Mouse (Mus musculus): Measurements from ENCODE around the gene Tsen15.
"Not testable (repeated sequence)": the region's sequence is repeated elsewhere in the genome, so short reads cannot be mapped to it uniquely, and the experiment has no call there.

The Tsen15 gene

DNA sequence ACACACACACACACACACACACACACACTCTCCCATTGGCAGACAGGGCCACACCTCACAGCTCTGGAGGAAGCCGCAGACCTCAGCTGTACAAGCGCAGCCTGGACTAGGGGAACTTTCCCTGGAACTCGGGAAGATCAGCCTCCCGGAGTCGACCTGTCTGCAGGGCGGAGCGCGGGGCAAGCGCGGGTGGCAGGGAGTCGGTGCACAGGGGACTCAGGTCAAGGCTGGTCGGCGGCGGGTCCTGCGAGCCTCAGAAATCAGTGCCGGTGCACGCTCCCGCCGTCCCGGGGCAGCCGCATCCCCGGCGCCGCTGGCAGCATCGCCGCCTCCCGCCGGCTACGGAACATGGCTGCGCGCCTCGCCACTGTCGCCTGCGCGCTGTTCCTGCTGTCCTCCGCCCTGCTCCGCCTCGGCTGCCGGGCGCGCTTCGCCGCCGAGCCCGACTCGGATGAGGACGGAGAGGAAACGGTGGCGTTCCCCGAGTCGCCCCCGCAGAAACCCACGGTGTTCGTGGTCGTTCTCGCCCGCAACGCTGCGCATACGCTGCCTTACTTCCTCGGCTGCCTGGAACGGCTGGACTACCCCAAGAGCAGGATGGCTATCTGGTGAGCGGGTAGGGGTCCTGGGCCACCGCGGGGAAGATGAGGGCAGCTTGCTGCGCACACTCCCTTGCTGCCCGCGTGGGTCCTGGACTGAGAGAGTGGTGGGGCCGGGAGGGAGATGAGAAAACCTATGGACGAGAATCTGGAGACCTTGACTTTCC lies 13.5 kb upstream of the Tsen15 start, which contains the start of gene Colgalt2:
Colgalt2 (plus strand) TSS at position 41 of the 766 bp plus-strand sequence.
- H3K4me3 ChIP-seq (replicated peaks; ENCODE audit: low read length), result peak within 1 kb of the TSS; percentile 81
- H3K9me3 ChIP-seq (ENCODE audit: low read length), result peaks cover 10% of the 10 kb centered on the region
- TF ChIP-seq CTCF (conservative IDR thresholded peaks at IDR 0.05; ENCODE audit: low read length), result no peak
- no peak for TF ChIP-seq NANOG (IDR thresholded peaks at IDR 0.05; ENCODE audit: borderline replicate concordance, low read length)
- TF ChIP-seq POU5F1 (IDR thresholded peaks at IDR 0.05; ENCODE audit: borderline replicate concordance, low read length), result no peak
- no peaks in the 10 kb centered on the region for H3K36me3 ChIP-seq (ENCODE audit: insufficient read depth, low read length)
- H3K27me3 ChIP-seq (ENCODE audit: insufficient read depth, low read length), result peaks cover 47% of the 10 kb centered on the region
- peaks cover 6% of the 10 kb centered on the region for H3K4me1 ChIP-seq (replicated peaks; ENCODE audit: low read depth, low read length)

DNA sequence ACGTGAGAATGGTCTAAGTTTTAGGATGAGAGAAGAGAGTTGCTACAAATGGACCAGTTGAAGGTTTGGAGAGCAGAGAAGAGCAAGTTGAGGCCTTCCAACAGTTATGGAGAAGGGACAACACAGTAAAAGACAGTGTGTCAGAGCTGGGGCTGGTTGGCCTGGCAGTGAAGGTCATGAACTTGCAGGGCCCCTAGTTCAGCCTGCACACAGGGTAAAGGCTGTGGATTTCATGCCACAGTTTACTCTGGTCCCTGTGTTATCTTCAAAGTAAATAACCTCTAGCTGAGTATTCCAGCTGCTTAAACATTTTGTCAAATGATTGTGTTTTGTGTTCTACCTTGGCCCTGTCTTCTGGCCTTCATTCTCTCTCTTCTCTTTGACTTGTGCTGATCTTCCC lies 12.2 kb upstream of the Tsen15 start:
- Histone ChIP-seq H3K4me1 (replicated peaks; ENCODE audit: low read depth, low read length) (peaks cover 6% of the 10 kb centered on the region), H3K27me3 (ENCODE audit: insufficient read depth, low read length) (peaks cover 46% of the 10 kb centered on the region), H3K4me3 (replicated peaks; ENCODE audit: low read length) (no peak overlapping the region), H3K9me3 (ENCODE audit: low read length) (peaks cover 10% of the 10 kb centered on the region), H3K36me3 (ENCODE audit: insufficient read depth, low read length) (no peaks in the 10 kb centered on the region)
- TF ChIP-seq CTCF (conservative IDR thresholded peaks at IDR 0.05; ENCODE audit: low read length) (no peak), POU5F1 (IDR thresholded peaks at IDR 0.05; ENCODE audit: borderline replicate concordance, low read length) (no peak), NANOG (IDR thresholded peaks at IDR 0.05; ENCODE audit: borderline replicate concordance, low read length) (no peak)

DNA sequence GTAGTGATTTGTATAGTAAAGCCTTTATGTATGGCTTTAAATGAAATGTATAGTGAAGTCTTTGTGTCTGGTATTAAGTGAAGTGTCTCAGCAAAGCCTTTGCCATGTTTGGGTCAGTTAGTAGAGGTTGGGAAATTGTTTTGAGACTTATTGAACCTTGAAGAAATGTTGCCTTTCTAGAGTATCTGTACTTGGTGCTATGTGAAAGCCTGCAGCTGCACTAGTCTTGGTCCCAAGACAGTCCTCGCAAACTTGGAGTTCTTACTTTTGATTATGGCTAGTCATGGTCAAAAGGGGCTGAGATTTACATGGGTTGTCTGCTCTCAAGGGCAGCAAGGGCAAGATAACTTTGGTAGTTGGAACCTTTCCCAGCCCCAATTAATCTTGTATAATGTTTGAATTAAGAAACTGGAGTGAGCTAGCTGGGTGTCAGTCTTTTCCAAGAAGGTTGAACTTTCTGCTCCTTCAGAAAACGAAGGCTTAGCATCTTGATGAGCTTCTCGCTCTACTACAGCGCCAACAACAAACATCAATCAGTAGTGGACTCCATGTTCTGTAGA lies 8.5 kb upstream of the Tsen15 start:
- H3K27me3 ChIP-seq (ENCODE audit: insufficient read depth, low read length), result peaks cover 15% of the 10 kb centered on the region
- no peak overlapping the region for H3K4me3 ChIP-seq (replicated peaks; ENCODE audit: low read length)
- peaks cover 10% of the 10 kb centered on the region for H3K9me3 ChIP-seq (ENCODE audit: low read length)
- TF ChIP-seq NANOG (IDR thresholded peaks at IDR 0.05; ENCODE audit: borderline replicate concordance, low read length) (no peak), CTCF (conservative IDR thresholded peaks at IDR 0.05; ENCODE audit: low read length) (no peak), POU5F1 (IDR thresholded peaks at IDR 0.05; ENCODE audit: borderline replicate concordance, low read length) (no peak)
- H3K4me1 ChIP-seq (replicated peaks; ENCODE audit: low read depth, low read length), result no peaks in the 10 kb centered on the region
- no peaks in the 10 kb centered on the region for H3K36me3 ChIP-seq (ENCODE audit: insufficient read depth, low read length)

DNA sequence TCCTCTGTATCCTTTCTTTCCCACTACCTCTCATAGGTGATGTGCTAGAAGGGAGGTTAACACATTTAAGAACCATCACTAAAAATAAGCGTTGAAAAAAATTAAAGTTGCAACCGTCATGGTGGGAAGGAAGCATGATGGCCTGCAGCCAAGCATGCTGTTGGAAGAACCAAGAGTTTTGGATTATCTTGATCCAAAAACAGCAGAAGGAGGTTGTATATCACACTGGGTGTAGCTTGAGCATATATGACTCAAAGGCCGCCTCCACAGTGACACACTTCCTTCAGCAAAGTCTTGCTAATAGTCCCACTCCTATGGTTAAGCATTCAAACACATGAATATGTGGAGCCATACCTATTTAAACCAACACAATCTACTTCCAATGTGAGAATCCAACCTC lies 7.6 kb upstream of the Tsen15 start:
- no peaks in the 10 kb centered on the region for H3K36me3 ChIP-seq (ENCODE audit: insufficient read depth, low read length)
- peaks cover 8% of the 10 kb centered on the region for H3K27me3 ChIP-seq (ENCODE audit: insufficient read depth, low read length)

DNA sequence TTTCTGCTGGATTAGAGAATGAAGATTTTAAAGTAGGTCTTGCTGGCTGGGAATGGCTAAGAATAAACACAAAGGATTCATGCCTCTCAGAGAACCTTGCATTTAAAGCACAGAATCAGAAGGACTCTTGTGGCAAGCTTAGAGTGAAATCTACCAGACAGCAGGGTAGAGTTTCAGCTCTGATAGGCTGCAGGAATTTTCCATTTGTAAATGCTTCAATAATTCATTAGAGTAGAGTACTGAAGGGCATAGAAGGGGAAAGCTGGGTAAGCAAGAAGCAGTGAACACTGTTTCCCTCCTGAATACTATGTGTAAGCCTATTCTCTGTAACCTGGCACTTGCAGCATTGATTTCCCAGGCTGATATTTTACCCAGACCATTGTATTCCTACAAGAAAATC lies 2.8 kb upstream of the Tsen15 start:
- Histone ChIP-seq H3K4me3 (replicated peaks; ENCODE audit: low read length) (no peak overlapping the region), H3K4me1 (replicated peaks; ENCODE audit: low read depth, low read length) (peaks cover 3% of the 10 kb centered on the region; the same call in 1 of the 2 replicates), H3K27me3 (ENCODE audit: insufficient read depth, low read length) (peaks cover 5% of the 10 kb centered on the region; the same call in 1 of the 2 replicates), H3K36me3 (ENCODE audit: insufficient read depth, low read length) (peaks cover 4% of the 10 kb centered on the region), H3K9me3 (ENCODE audit: low read length) (no peaks in the 10 kb centered on the region)
- TF ChIP-seq CTCF (conservative IDR thresholded peaks at IDR 0.05; ENCODE audit: low read length), result no peak
- TF ChIP-seq POU5F1 (IDR thresholded peaks at IDR 0.05; ENCODE audit: borderline replicate concordance, low read length), result no peak
- TF ChIP-seq NANOG (IDR thresholded peaks at IDR 0.05; ENCODE audit: borderline replicate concordance, low read length), result no peak

More for the DNA sequence above, 7.6 kb upstream of the Tsen15 start:
- H3K4me1 ChIP-seq (replicated peaks; ENCODE audit: low read depth, low read length), result no peaks in the 10 kb centered on the region
- TF ChIP-seq NANOG (IDR thresholded peaks at IDR 0.05; ENCODE audit: borderline replicate concordance, low read length), result no peak
- TF ChIP-seq POU5F1 (IDR thresholded peaks at IDR 0.05; ENCODE audit: borderline replicate concordance, low read length), result no peak
- no peak for TF ChIP-seq CTCF (conservative IDR thresholded peaks at IDR 0.05; ENCODE audit: low read length)
- peaks cover 10% of the 10 kb centered on the region for H3K9me3 ChIP-seq (ENCODE audit: low read length)
- H3K4me3 ChIP-seq (replicated peaks; ENCODE audit: low read length), result no peak overlapping the region

DNA sequence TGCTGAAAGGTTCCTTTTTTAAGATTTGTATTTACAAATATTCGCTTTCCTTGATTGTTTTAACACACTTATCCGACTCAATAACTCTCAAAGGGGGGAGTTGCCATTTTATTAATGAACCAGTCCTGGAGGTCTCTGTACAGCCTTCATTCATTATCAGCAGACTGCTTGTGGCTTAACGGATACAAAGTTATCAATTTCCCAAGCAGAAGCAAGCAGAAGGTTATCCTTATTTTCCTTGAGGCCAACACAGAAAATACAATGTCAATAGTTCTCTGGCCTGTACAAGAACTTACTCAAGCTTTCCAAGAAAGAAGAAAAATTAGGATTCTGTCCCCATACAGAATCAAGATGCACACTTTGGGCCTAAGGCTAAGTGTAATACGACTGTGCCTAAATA lies 795 bp downstream of the Tsen15 start:
- H3K4me3 ChIP-seq (replicated peaks; ENCODE audit: low read length), result peak overlapping the region; percentile 90
- H3K9me3 ChIP-seq (ENCODE audit: low read length); H3K4me1 ChIP-seq (replicated peaks; ENCODE audit: low read depth, low read length); H3K27me3 ChIP-seq (ENCODE audit: insufficient read depth, low read length): not testable (repeated sequence)
- peaks cover 20% of the 10 kb centered on the region for H3K36me3 ChIP-seq (ENCODE audit: insufficient read depth, low read length)

DNA sequence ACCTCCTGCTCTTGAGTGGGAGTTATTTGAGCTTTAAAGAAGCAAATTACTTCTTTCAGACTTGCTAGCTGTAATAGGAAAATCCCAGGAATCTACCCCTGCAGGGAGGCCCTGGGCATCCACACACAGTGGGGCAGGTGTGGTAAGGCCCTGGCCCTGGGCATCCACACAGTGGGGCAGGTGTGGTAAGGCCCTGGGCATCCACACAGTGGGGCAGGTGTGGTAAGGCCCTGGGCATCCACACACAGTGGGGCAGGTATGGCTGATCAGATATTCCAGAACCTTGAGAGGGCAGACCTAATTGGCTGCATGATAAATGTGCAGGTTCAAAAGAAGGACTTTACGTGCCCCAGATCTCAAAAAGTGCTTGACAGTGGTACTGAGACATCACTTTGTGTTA lies 1.9 kb downstream of the Tsen15 start:
- peaks cover 25% of the 10 kb centered on the region for H3K36me3 ChIP-seq (ENCODE audit: insufficient read depth, low read length)
- H3K4me3 ChIP-seq (replicated peaks; ENCODE audit: low read length), result no peak overlapping the region
- H3K27me3 ChIP-seq (ENCODE audit: insufficient read depth, low read length), result peaks cover 5% of the 10 kb centered on the region; the same call in 1 of the 2 replicates
- H3K9me3 ChIP-seq (ENCODE audit: low read length), result no peaks in the 10 kb centered on the region
- peaks cover 3% of the 10 kb centered on the region; the same call in 1 of the 2 replicates for H3K4me1 ChIP-seq (replicated peaks; ENCODE audit: low read depth, low read length)
- no peak for TF ChIP-seq POU5F1 (IDR thresholded peaks at IDR 0.05; ENCODE audit: borderline replicate concordance, low read length)

DNA sequence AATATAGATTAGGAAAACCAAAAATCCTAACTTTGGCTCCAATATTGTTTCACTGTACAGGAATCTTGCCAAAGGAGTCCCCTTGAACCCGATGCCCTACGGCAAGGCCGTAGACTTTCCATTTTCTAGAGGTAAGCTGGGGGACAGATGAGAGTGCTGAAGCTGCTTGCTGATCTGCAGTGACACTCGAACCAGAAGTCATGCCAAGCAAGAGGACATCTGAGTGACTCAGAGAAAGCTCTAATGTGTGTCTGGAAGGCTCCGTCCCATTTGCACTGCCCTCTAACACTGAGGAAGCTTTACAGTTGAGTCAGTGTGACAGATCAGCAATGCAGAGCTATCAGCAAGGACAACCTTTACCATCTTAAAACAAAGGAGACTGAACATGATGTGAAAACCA lies 8.2 kb downstream of the Tsen15 start:
- TF ChIP-seq POU5F1 (IDR thresholded peaks at IDR 0.05; ENCODE audit: borderline replicate concordance, low read length), result no peak
- TF ChIP-seq NANOG (IDR thresholded peaks at IDR 0.05; ENCODE audit: borderline replicate concordance, low read length), result no peak
- TF ChIP-seq CTCF (conservative IDR thresholded peaks at IDR 0.05; ENCODE audit: low read length), result no peak
- no peaks in the 10 kb centered on the region for H3K27me3 ChIP-seq (ENCODE audit: insufficient read depth, low read length)
- peaks cover 38% of the 10 kb centered on the region for H3K36me3 ChIP-seq (ENCODE audit: insufficient read depth, low read length)
- H3K4me1 ChIP-seq (replicated peaks; ENCODE audit: low read depth, low read length), result no peaks in the 10 kb centered on the region
- no peaks in the 10 kb centered on the region for H3K9me3 ChIP-seq (ENCODE audit: low read length)
- H3K4me3 ChIP-seq (replicated peaks; ENCODE audit: low read length), result no peak overlapping the region

DNA sequence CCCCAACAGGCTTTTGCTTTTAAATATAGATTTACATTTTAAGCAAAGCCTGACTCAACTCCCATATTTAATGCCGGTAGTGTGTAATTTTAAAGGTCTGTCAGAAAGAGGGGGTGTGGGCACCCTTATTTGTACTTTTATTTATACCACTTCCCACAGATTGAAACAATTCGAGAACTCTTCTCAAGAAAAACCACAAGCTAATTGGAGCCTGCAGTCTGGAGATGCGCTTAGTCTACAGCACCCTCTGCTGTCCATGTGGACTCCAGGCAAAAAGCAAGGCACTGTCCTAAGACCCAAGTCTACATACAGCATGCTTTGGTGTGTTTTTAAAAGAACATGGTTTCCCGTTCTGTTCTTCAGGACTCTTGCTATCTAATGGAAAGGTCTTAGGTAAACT lies 17.3 kb downstream of the Tsen15 start:
- H3K9me3 ChIP-seq (ENCODE audit: low read length), result no peaks in the 10 kb centered on the region
- H3K4me1 ChIP-seq (replicated peaks; ENCODE audit: low read depth, low read length), result no peaks in the 10 kb centered on the region
- no peaks in the 10 kb centered on the region for H3K27me3 ChIP-seq (ENCODE audit: insufficient read depth, low read length)
- H3K36me3 ChIP-seq (ENCODE audit: insufficient read depth, low read length), result peaks cover 18% of the 10 kb centered on the region
- H3K4me3 ChIP-seq (replicated peaks; ENCODE audit: low read length), result no peak overlapping the region
- TF ChIP-seq NANOG (IDR thresholded peaks at IDR 0.05; ENCODE audit: borderline replicate concordance, low read length) (no peak), CTCF (conservative IDR thresholded peaks at IDR 0.05; ENCODE audit: low read length) (peak; percentile 41)

All from E14TG2a.4 (cell line).